Mouse (Mus musculus): ENCODE results near the gene Hoxa2. TPM values are rescaled to one million over a fixed set of nuclear protein-coding genes. Genes with fewer than 3 reads are reported as not detected.

Gene Hoxa2
- total RNA-seq, 2 experiments from 2014 or later = not detected

- no peak for DNase-seq (ENCODE audit: extremely low spot score in 1 of 2, low spot score in 1 of 2)
These were observed 16.1 kb upstream of the Hoxa2 start for GRCm38 (mm10) chr6:52180726-52181125.

GRCm38 (mm10) chr6:52180213-52180710, 15.6 kb upstream of the Hoxa2 start:
- no peak for DNase-seq (ENCODE audit: extremely low spot score in 1 of 2, low spot score in 1 of 2)

GRCm38 (mm10) chr6:52179690-52180089, 15.1 kb upstream of the Hoxa2 start:
- no peak for DNase-seq (ENCODE audit: extremely low spot score in 1 of 2, low spot score in 1 of 2)

- DNase-seq (ENCODE audit: extremely low spot score in 1 of 2, low spot score in 1 of 2) = no peak
These were observed 14.5 kb upstream of the Hoxa2 start for GRCm38 (mm10) chr6:52178918-52179665.

GRCm38 (mm10) chr6:52177806-52178205, 13.2 kb upstream of the Hoxa2 start:
- DNase-seq (ENCODE audit: extremely low spot score in 1 of 2, low spot score in 1 of 2) = no peak

GRCm38 (mm10) chr6:52177061-52177735, 12.6 kb upstream of the Hoxa2 start, which contains the start of gene 5730596B20Rik:
Gene 5730596B20Rik, plus strand, starts transcription at chr6:52177498.
- DNase-seq (ENCODE audit: extremely low spot score in 1 of 2, low spot score in 1 of 2) = no peak

GRCm38 (mm10) chr6:52176391-52176790, 11.8 kb upstream of the Hoxa2 start:
- DNase-seq (ENCODE audit: extremely low spot score in 1 of 2, low spot score in 1 of 2) = no peak

GRCm38 (mm10) chr6:52175864-52176263, 11.2 kb upstream of the Hoxa2 start:
- no peak for DNase-seq (ENCODE audit: extremely low spot score in 1 of 2, low spot score in 1 of 2)

- no peak for DNase-seq (ENCODE audit: extremely low spot score in 1 of 2, low spot score in 1 of 2)
These were observed 10.5 kb upstream of the Hoxa2 start for GRCm38 (mm10) chr6:52174968-52175751.

GRCm38 (mm10) chr6:52173648-52174047, 9.0 kb upstream of the Hoxa2 start:
- DNase-seq (ENCODE audit: extremely low spot score in 1 of 2, low spot score in 1 of 2) = no peak

- no peak for DNase-seq (ENCODE audit: extremely low spot score in 1 of 2, low spot score in 1 of 2)
These were observed 7.9 kb upstream of the Hoxa2 start for GRCm38 (mm10) chr6:52172501-52172900.

- DNase-seq (ENCODE audit: extremely low spot score in 1 of 2, low spot score in 1 of 2) = no peak
These were observed 7.3 kb upstream of the Hoxa2 start for GRCm38 (mm10) chr6:52171938-52172337.

GRCm38 (mm10) chr6:52171331-52171730, 6.7 kb upstream of the Hoxa2 start:
- no peak for DNase-seq (ENCODE audit: extremely low spot score in 1 of 2, low spot score in 1 of 2)

GRCm38 (mm10) chr6:52170898-52171223, 6.2 kb upstream of the Hoxa2 start:
- DNase-seq (ENCODE audit: extremely low spot score in 1 of 2, low spot score in 1 of 2) = no peak

- DNase-seq (ENCODE audit: extremely low spot score in 1 of 2, low spot score in 1 of 2) = no peak
These were observed 5.7 kb upstream of the Hoxa2 start for GRCm38 (mm10) chr6:52170166-52170897.

- no peak for DNase-seq (ENCODE audit: extremely low spot score in 1 of 2, low spot score in 1 of 2)
These were observed 5.0 kb upstream of the Hoxa2 start for GRCm38 (mm10) chr6:52169499-52170165.

- no peak for DNase-seq (ENCODE audit: extremely low spot score in 1 of 2, low spot score in 1 of 2)
These were observed 3.8 kb upstream of the Hoxa2 start for GRCm38 (mm10) chr6:52168191-52169055.

GRCm38 (mm10) chr6:52167736-52168161, 3.1 kb upstream of the Hoxa2 start:
- no peak for DNase-seq (ENCODE audit: extremely low spot score in 1 of 2, low spot score in 1 of 2)

- DNase-seq (ENCODE audit: extremely low spot score in 1 of 2, low spot score in 1 of 2) = no peak
These were observed 2.5 kb upstream of the Hoxa2 start for GRCm38 (mm10) chr6:52167176-52167575.

Measured in layer of hippocampus, postnatal 25 days (tissue).